Mouse (Mus musculus) mature B cell (primary cell): ENCODE data around the gene Gm21788.
"Not testable (repeated sequence)": the region's sequence is repeated elsewhere in the genome, so short reads cannot be mapped to it uniquely, and the experiment has no call there.

Experiments used
- in situ Hi-C: fragments of 300-500 bp; cut with MboI; formaldehyde crosslinking; loops from 2 replicates; pipeline ENCODE4 v1.14.3; 2019

Gm21788 gene

DNA sequence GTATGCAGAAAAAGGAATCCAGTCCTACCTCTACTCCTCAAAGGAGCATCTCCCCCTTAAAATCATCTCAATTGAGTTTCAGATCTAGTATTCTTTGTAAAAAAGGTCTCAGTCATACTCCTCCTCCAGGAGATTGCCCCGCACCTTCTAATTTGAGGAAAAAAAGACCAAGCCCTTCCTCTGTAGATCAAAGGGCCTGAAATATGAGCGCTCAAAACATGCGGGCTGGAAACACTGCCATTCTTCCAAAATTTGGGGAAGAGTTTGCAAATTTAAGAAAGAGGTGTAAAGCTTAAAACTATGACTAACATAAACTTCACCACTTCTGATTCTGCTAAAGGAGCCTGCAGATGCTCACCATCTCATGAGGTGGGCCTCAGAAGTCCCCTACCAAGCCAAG is at the start of gene Gm21788:
TSS of gene Gm21788 (plus strand) at position 301 of the 400 bp plus-strand sequence.
- in situ Hi-C loops, result not testable (repeated sequence)
